Mouse (Mus musculus) CH12.LX (cell line): Measurements from ENCODE around the gene Cacng2. TPM values are rescaled to one million over a fixed set of nuclear protein-coding genes. Genes with fewer than 3 reads are reported as not detected.
"Not testable (repeated sequence)": the region's sequence is repeated elsewhere in the genome, so short reads cannot be mapped to it uniquely, and the experiment has no call there.

Experiments
- DNase-seq: peaks from one replicate; pipeline ENCODE4 v3.0.0-alpha.2; 2013; ENCODE audit errors: extremely low read depth
- H3K27ac ChIP-seq: 2 replicates; pipeline ENCODE4 v1.5.1; 2012; ENCODE audit warnings: low read depth, mild to moderate bottlenecking, control low read depth, moderate library complexity; ENCODE audit not compliant: insufficient read depth
- H3K27me3 ChIP-seq: replicated peaks from 2 replicates; pipeline ENCODE3; 2012; ENCODE audit warnings: inconsistent platforms
- H3K36me3 ChIP-seq, 2 experiments: replicated peaks in 1 of 2; 2 replicates each; pipeline versions ENCODE3 to v1.6.1; 2012; ENCODE audit warnings: inconsistent platforms in 1 of 2, low read length in 1 of 2, mild to moderate bottlenecking in 1 of 2, mixed read lengths in 1 of 2, moderate library complexity in 1 of 2; ENCODE audit not compliant: control insufficient read depth in 1 of 2, insufficient read depth in 1 of 2
- H3K4me1 ChIP-seq, 2 experiments: 2 replicates each; pipeline ENCODE4 v1.6.1; 2012; ENCODE audit warnings: inconsistent platforms in 1 of 2, moderate library complexity in 1 of 2; ENCODE audit not compliant: insufficient read depth in 2 of 2, control insufficient read depth in 1 of 2
- H3K4me2 ChIP-seq: 2 replicates; pipeline ENCODE4 v1.6.1; 2012; ENCODE audit warnings: low read depth, mild to moderate bottlenecking, control low read depth; ENCODE audit not compliant: poor library complexity, insufficient read depth, severe bottlenecking
- H3K4me3 ChIP-seq, 3 experiments: fragments of 150-350 bp in 1 of 3; sonication (generic) in 1 of 3; replicated peaks in 1 of 3; 2 replicates each; pipeline versions ENCODE3 to v1.5.1; 2011 to 2012; ENCODE audit warnings: low read depth in 2 of 3, low read length in 2 of 3, mild to moderate bottlenecking in 2 of 3, moderate library complexity in 2 of 3, control low read depth in 1 of 3, improper control_type of control experiment in 1 of 3, inconsistent platforms in 1 of 3, mixed read lengths in 1 of 3; ENCODE audit not compliant: poor library complexity in 1 of 3
- H3K79me2 ChIP-seq: replicated peaks from 2 replicates; pipeline ENCODE4 v1.6.1; 2012; ENCODE audit warnings: mild to moderate bottlenecking, moderate library complexity; ENCODE audit not compliant: control insufficient read depth, poor library complexity, insufficient read depth, severe bottlenecking; ENCODE audit errors: extremely low read depth
- H3K9ac ChIP-seq: 2 replicates; pipeline ENCODE4 v1.6.1; 2012; ENCODE audit warnings: low read depth, mild to moderate bottlenecking, control low read depth, moderate library complexity; ENCODE audit not compliant: insufficient read depth
- H3K9me3 ChIP-seq: replicated peaks from 2 replicates; pipeline ENCODE3; 2012; ENCODE audit warnings: low read length, inconsistent platforms, mixed read lengths
- ELF1 ChIP-seq: IDR thresholded peaks from 2 replicates; pipeline ENCODE4 v1.6.1; 2014; ENCODE audit warnings: low read depth, mild to moderate bottlenecking, inconsistent platforms, low read length, improper control_type of control experiment
- EP300 ChIP-seq: IDR thresholded peaks from 2 replicates; pipeline ENCODE4 v1.6.1; 2011; ENCODE audit warnings: low read length, improper control_type of control experiment
- ETS1 ChIP-seq: conservative IDR thresholded peaks from 2 replicates; pipeline ENCODE4 v1.6.1; 2012; ENCODE audit warnings: low read depth, mild to moderate bottlenecking, inconsistent platforms, low read length, improper control_type of control experiment, moderate library complexity
- GABPA ChIP-seq: IDR thresholded peaks from 2 replicates; pipeline ENCODE4 v1.6.1; 2012; ENCODE audit warnings: low read depth, low read length, improper control_type of control experiment, inconsistent platforms; ENCODE audit not compliant: insufficient replicate concordance
- JUN ChIP-seq: IDR thresholded peaks from 2 replicates; pipeline ENCODE4 v1.6.1; 2011; ENCODE audit warnings: low read depth, mild to moderate bottlenecking, low read length, improper control_type of control experiment, moderate library complexity; ENCODE audit not compliant: insufficient read depth
- JUND ChIP-seq: conservative IDR thresholded peaks from 2 replicates; pipeline ENCODE4 v1.6.1; 2011; ENCODE audit warnings: low read depth, low read length, improper control_type of control experiment
- KAT2A ChIP-seq: IDR thresholded peaks from 2 replicates; pipeline ENCODE4 v1.6.1; 2012; ENCODE audit warnings: low read length, improper control_type of control experiment, inconsistent platforms; ENCODE audit not compliant: insufficient replicate concordance
- MAFK ChIP-seq: IDR thresholded peaks from 2 replicates; pipeline ENCODE4 v1.6.1; 2011; ENCODE audit warnings: low read length, improper control_type of control experiment; ENCODE audit not compliant: insufficient replicate concordance
- NELFE ChIP-seq: IDR thresholded peaks from 2 replicates; pipeline ENCODE4 v1.6.1; 2011; ENCODE audit warnings: low read depth, low read length, improper control_type of control experiment
- PAX5 ChIP-seq: IDR thresholded peaks from 2 replicates; pipeline ENCODE4 v1.6.1; 2012; ENCODE audit warnings: low read length, inconsistent platforms, mixed read lengths
- POLR2AphosphoS2 ChIP-seq: IDR thresholded peaks from 2 replicates; pipeline ENCODE4 v1.6.1; 2011; ENCODE audit warnings: low read depth, low read length, improper control_type of control experiment
- SIN3A ChIP-seq: IDR thresholded peaks from 2 replicates; pipeline ENCODE4 v1.6.1; 2012; ENCODE audit warnings: low read length, improper control_type of control experiment, inconsistent platforms
- SMC3 ChIP-seq: IDR thresholded peaks from 2 replicates; pipeline ENCODE4 v1.6.1; 2011; ENCODE audit warnings: low read depth, low read length, improper control_type of control experiment
- USF1 ChIP-seq: IDR thresholded peaks from 2 replicates; pipeline ENCODE4 v1.6.1; 2014; ENCODE audit warnings: low read depth, mild to moderate bottlenecking, inconsistent platforms, low read length, improper control_type of control experiment
- USF2 ChIP-seq: conservative IDR thresholded peaks from 2 replicates; pipeline ENCODE4 v1.6.1; 2011; ENCODE audit warnings: low read depth, low read length, improper control_type of control experiment
- ZC3H11A ChIP-seq: IDR thresholded peaks from 2 replicates; pipeline ENCODE4 v1.6.1; 2012; ENCODE audit warnings: low read depth, mild to moderate bottlenecking, inconsistent platforms, low read length, improper control_type of control experiment
- ZKSCAN1 ChIP-seq: IDR thresholded peaks from 2 replicates; pipeline ENCODE4 v1.6.1; 2012; ENCODE audit warnings: low read depth, inconsistent platforms, low read length, improper control_type of control experiment, borderline replicate concordance
- ZMIZ1 ChIP-seq: IDR thresholded peaks from 2 replicates; pipeline ENCODE4 v1.6.1; 2012; ENCODE audit warnings: low read depth, mild to moderate bottlenecking, inconsistent platforms, low read length, improper control_type of control experiment
- ZNF384 ChIP-seq: IDR thresholded peaks from 2 replicates; pipeline ENCODE4 v1.6.1; 2012; ENCODE audit warnings: low read depth, low read length, improper control_type of control experiment, inconsistent platforms
- dilution Hi-C: fragments of 300-500 bp; cut with MboI; formaldehyde crosslinking; loops from 2 replicates; pipeline ENCODE4 v1.14.3; 2020; ENCODE audit warnings: low sequenced_read_pairs; ENCODE audit not compliant: extremely low pct_unique_long_range_greater_than_20kb, extremely low pct_ligation_motif_present
- in situ Hi-C: fragments of 300-500 bp; cut with MboI; formaldehyde crosslinking; loops from 3 replicates; pipeline ENCODE4 v1.14.3; 2019; ENCODE audit warnings: low sequenced_read_pairs, low pct_ligation_motif_present, low pct_unique_long_range_greater_than_20kb, mixed read lengths
- polyA plus RNA-seq: library from polyadenylated mRNA; unstranded; fragments of >175 nt; gene quantifications from 2 replicates; pipeline ENCODE4 v1.2.1, GENCODE M21; 2012; ENCODE audit warnings: low read depth; ENCODE audit not compliant: insufficient read length
- total RNA-seq, 2 experiments: library from RNA; depleted of rRNA; stranded (reverse); fragments of 300-350 nt in 1 of 2; fragments of >200 nt in 1 of 2; gene quantifications; 2 replicates each; pipeline ENCODE4 v1.2.3; 2012 to 2014

Gene Cacng2
- total and polyA plus RNA-seq, 3 experiments = not detected

DNA sequence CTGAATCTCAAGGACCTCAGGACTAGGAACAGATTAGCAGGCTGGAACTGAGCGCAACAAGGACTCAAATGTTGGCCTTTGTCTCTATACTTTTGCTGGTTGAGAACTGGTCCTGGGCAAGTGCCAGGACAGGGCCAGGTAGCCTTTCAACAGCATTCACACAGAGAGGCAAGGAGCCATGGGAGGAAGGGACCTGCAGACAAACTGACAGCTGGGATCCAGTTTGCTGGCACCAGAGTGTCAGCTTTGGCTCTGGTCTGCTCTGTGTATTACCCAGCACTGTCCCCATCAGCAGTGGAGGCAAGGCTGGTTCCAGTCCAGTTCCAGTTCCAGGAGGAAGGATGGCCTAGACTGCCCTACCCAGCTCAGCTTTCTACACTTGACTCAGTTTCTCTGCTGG lies 105.8 kb downstream of the Cacng2 start:
- Histone ChIP-seq H3K4me3 (no peak overlapping the region), H3K4me2 (no peak overlapping the region), H3K4me1 (no peaks in the 10 kb centered on the region), H3K79me2 (no peaks in the 10 kb centered on the region), H3K27ac (no peak overlapping the region), H3K27me3 (peaks cover 85% of the 10 kb centered on the region), H3K9me3 (peaks cover 2% of the 10 kb centered on the region), H3K36me3 (no peaks in the 10 kb centered on the region), H3K9ac (no peak overlapping the region)
- TF ChIP-seq ZC3H11A (no peak), ELF1 (no peak), EP300 (no peak), KAT2A (no peak), ETS1 (no peak), JUND (no peak), PAX5 (no peak), SIN3A (no peak), ZKSCAN1 (no peak), USF2 (no peak), JUN (no peak), GABPA (no peak), NELFE (no peak), ZMIZ1 (no peak), SMC3 (no peak), POLR2AphosphoS2 (no peak), USF1 (no peak), ZNF384 (no peak), MAFK (no peak)
- no peak for DNase-seq
- in situ Hi-C loops (no loop called here), dilution Hi-C loops (no loop called here)

DNA sequence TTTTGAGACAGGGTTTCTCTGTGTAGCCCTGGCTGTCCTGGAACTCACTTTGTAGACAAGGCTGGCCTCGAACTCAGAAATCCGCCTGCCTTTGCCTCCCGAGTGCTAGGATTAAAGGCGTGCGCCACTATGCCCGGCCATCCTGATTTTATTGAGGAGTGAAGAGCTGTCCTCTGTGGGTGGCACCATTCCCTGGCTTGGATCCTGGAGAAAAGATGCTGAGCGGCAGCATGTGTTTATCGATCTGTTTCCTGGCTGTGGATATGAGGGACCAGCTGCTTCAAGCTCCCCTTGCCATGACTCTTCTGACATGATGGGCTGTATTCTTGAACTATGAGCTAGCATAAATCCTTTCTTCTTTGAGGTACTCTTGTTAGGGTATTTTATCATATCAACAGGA lies 111.6 kb downstream of the Cacng2 start:
- H3K27ac ChIP-seq, DNase-seq, H3K9me3 ChIP-seq, H3K79me2 ChIP-seq, dilution Hi-C loops, H3K4me3 ChIP-seq, H3K4me1 ChIP-seq, H3K9ac ChIP-seq, H3K4me2 ChIP-seq, H3K36me3 ChIP-seq: not testable (repeated sequence)
- in situ Hi-C loops = loop anchor here (10.0 kb wide), 1 partner anchor 147 kb away; no protein-coding TSS in a partner anchor
- peaks cover 85% of the 10 kb centered on the region for H3K27me3 ChIP-seq
